Mouse (Mus musculus) cortical plate, adult 2 months (tissue): ENCODE measurements around the gene Zdhhc5.

Experiments used
- CTCF ChIP-seq: fragments of 200-500 bp; IDR thresholded peaks from 2 replicates; pipeline ENCODE4 v1.5.1; 2011; ENCODE audit warnings: mild to moderate bottlenecking, control low read depth, low read length; ENCODE audit not compliant: insufficient read depth; ENCODE audit errors: extremely low read depth
- POLR2A ChIP-seq: fragments of 200-500 bp; IDR thresholded peaks from 2 replicates; pipeline ENCODE4 v1.6.1; 2011; ENCODE audit warnings: mild to moderate bottlenecking, low read length, control low read depth; ENCODE audit not compliant: insufficient read depth; ENCODE audit errors: extremely low read depth

GRCm38 (mm10) chr2:84669828-84670568, 45.0 kb downstream of the Zdhhc5 start:
- no peak for TF ChIP-seq CTCF
- TF ChIP-seq POLR2A, result no peak
